Mouse (Mus musculus): ENCODE results near the gene Pim1.
A peak's percentile ranks its signal among the peaks of the same experiment; 100 is the strongest.

The Pim1 gene

GRCm38 (mm10) chr17:29465405-29466010 is 25.0 kb upstream of the Pim1 start:
- DNase-seq (ENCODE audit: low read depth, low spot score): no peak

GRCm38 (mm10) chr17:29467030-29467429 is 23.5 kb upstream of the Pim1 start:
- DNase-seq (ENCODE audit: low read depth, low spot score): no peak

- no peak for DNase-seq (ENCODE audit: low read depth, low spot score)
These were observed 17.1 kb upstream of the Pim1 start for GRCm38 (mm10) chr17:29473466-29473865.

GRCm38 (mm10) chr17:29474036-29474435 is 16.5 kb upstream of the Pim1 start:
- DNase-seq (ENCODE audit: low read depth, low spot score): no peak

GRCm38 (mm10) chr17:29475142-29475541 is 15.4 kb upstream of the Pim1 start:
- DNase-seq (ENCODE audit: low read depth, low spot score): no peak

- DNase-seq (ENCODE audit: low read depth, low spot score): no peak
These were observed 14.1 kb upstream of the Pim1 start for GRCm38 (mm10) chr17:29476461-29476860.

GRCm38 (mm10) chr17:29477357-29477756 is 13.2 kb upstream of the Pim1 start:
- no peak for DNase-seq (ENCODE audit: low read depth, low spot score)

GRCm38 (mm10) chr17:29478271-29478670 is 12.3 kb upstream of the Pim1 start:
- DNase-seq (ENCODE audit: low read depth, low spot score): no peak

GRCm38 (mm10) chr17:29480256-29480655 is 10.3 kb upstream of the Pim1 start:
- DNase-seq (ENCODE audit: low read depth, low spot score): no peak

- no peak for DNase-seq (ENCODE audit: low read depth, low spot score)
These were observed 7.9 kb upstream of the Pim1 start for GRCm38 (mm10) chr17:29482632-29483031.

GRCm38 (mm10) chr17:29483282-29483681 is 7.3 kb upstream of the Pim1 start:
- DNase-seq (ENCODE audit: low read depth, low spot score): no peak

GRCm38 (mm10) chr17:29484431-29484830 is 6.1 kb upstream of the Pim1 start:
- DNase-seq (ENCODE audit: low read depth, low spot score): no peak

- no peak for DNase-seq (ENCODE audit: low read depth, low spot score)
These were observed 5.0 kb upstream of the Pim1 start for GRCm38 (mm10) chr17:29485336-29486233.

GRCm38 (mm10) chr17:29488257-29488977 is 2.1 kb upstream of the Pim1 start:
- no peak for DNase-seq (ENCODE audit: low read depth, low spot score)

GRCm38 (mm10) chr17:29488978-29489970 is 1.3 kb upstream of the Pim1 start:
- no peak for DNase-seq (ENCODE audit: low read depth, low spot score)

GRCm38 (mm10) chr17:29489971-29490712 is 411 bp upstream of the Pim1 start:
- DNase-seq (ENCODE audit: low read depth, low spot score): peak; percentile 99

- DNase-seq (ENCODE audit: low read depth, low spot score): peak; percentile 71
These were observed 1.2 kb downstream of the Pim1 start for GRCm38 (mm10) chr17:29491591-29492268.

- peak; percentile 82 for DNase-seq (ENCODE audit: low read depth, low spot score)
These were observed 2.0 kb downstream of the Pim1 start for GRCm38 (mm10) chr17:29492269-29493191.
